Mouse (Mus musculus): ENCODE data around the gene Ltf. TPM values are rescaled to one million over a fixed set of nuclear protein-coding genes. Genes with fewer than 3 reads are reported as not detected.

Ltf gene
- polyA plus RNA-seq, 1 experiment from 2014 or later, result 8.3 TPM

DNA sequence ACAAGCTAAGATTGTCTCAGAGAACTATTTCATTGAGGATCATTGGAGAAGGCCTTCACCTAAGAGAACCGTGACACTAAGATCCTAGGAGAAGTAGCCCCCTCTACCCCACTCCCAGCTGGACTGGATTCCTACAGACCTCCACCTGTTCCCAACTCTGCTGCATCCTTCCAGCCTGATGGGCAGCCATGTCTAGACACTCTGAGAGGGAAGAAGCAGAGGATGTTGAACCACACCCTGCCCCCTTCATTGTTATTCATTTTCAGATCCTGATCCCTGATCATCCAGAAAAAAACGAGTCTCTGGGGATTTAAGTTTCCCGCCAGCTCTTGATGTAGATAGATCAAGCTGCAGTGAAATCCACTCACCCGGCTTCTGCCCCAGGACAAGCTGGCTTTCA is 53.9 kb downstream of the Ltf start:
- 77% methylated on average over 4 of the region's 4 CpGs for WGBS
- H3K9ac ChIP-seq (ENCODE audit: low read depth, low read length), result no peak overlapping the region
- no peaks in the 10 kb centered on the region for H3K27me3 ChIP-seq (replicated peaks; ENCODE audit: control insufficient read depth, insufficient read depth, low read length)
- no peak overlapping the region for H3K4me2 ChIP-seq (replicated peaks; ENCODE audit: low read depth)
- H3K4me3 ChIP-seq (ENCODE audit: low read depth, low read length), result no peak overlapping the region
- ATAC-seq, result no peak
- no peaks in the 10 kb centered on the region for H3K9me3 ChIP-seq (ENCODE audit: control insufficient read depth)
- H3K36me3 ChIP-seq (ENCODE audit: control insufficient read depth, insufficient read depth), result no peaks in the 10 kb centered on the region
- no peaks in the 10 kb centered on the region for H3K4me1 ChIP-seq (replicated peaks; ENCODE audit: control insufficient read depth, insufficient read depth, low read length)
- TF ChIP-seq CTCF (IDR thresholded peaks at IDR 0.05; ENCODE audit: low read depth), result no peak
- H3K27ac ChIP-seq (ENCODE audit: low read depth, low read length), result no peak overlapping the region

DNA sequence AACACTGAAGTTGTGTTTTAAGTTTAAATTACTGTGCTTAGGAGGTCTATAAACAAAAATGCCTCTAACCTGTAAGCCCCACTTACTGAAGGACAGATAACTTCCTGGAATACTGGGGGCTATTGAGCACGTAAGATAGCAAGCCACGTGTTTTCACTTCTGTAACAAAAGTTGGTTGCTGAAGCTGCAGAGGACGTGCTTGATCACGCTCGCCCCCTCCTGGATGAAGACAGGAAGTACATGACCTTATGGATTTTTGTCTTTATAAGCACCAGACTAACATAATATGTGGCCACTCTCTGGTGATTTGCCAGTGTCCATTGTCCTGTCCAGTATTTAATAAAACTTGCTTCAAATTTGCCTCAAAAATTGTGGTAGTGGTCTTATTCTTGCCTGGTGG is 58.7 kb downstream of the Ltf start:
- ATAC-seq, result no peak
- Histone ChIP-seq H3K9ac (ENCODE audit: low read depth, low read length) (no peak overlapping the region), H3K27ac (ENCODE audit: low read depth, low read length) (no peak overlapping the region), H3K4me2 (replicated peaks; ENCODE audit: low read depth) (no peak overlapping the region), H3K4me1 (replicated peaks; ENCODE audit: control insufficient read depth, insufficient read depth, low read length) (no peaks in the 10 kb centered on the region), H3K27me3 (replicated peaks; ENCODE audit: control insufficient read depth, insufficient read depth, low read length) (no peaks in the 10 kb centered on the region; the same call in 1 of the 2 replicates), H3K4me3 (ENCODE audit: low read depth, low read length) (no peak overlapping the region), H3K9me3 (ENCODE audit: control insufficient read depth) (no peaks in the 10 kb centered on the region), H3K36me3 (ENCODE audit: control insufficient read depth, insufficient read depth) (no peaks in the 10 kb centered on the region)
- peak; percentile 64 for TF ChIP-seq CTCF (IDR thresholded peaks at IDR 0.05; ENCODE audit: low read depth)
- WGBS, result 72% methylated on average over 5 of the region's 5 CpGs

DNA sequence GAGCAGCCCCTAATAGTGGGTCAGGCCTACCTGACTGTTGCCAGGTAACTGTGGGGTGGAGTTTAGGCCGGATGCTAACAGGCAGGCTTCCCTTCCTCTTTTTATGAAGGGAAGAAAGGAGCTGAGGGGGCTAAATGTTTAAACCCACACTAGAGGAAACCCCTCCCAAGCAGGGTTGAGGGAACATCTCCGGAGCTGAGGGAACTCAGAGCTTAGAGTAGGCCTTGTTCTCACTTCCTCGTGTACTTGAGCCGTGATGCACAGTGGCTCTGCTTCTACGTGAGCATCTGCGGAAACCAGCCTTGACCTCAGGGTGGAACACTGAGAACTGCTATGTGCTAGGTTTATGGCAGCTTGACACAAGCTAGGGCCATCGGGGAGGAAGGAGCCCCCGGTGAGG is 61.7 kb downstream of the Ltf start:
- Histone ChIP-seq H3K4me1 (replicated peaks; ENCODE audit: control insufficient read depth, insufficient read depth, low read length) (no peaks in the 10 kb centered on the region), H3K4me3 (ENCODE audit: low read depth, low read length) (no peak overlapping the region), H3K9me3 (ENCODE audit: control insufficient read depth) (no peaks in the 10 kb centered on the region), H3K27ac (ENCODE audit: low read depth, low read length) (no peak overlapping the region), H3K36me3 (ENCODE audit: control insufficient read depth, insufficient read depth) (no peaks in the 10 kb centered on the region), H3K4me2 (replicated peaks; ENCODE audit: low read depth) (no peak overlapping the region), H3K27me3 (replicated peaks; ENCODE audit: control insufficient read depth, insufficient read depth, low read length) (no peaks in the 10 kb centered on the region; the same call in 1 of the 2 replicates), H3K9ac (ENCODE audit: low read depth, low read length) (no peak overlapping the region)
- TF ChIP-seq CTCF (IDR thresholded peaks at IDR 0.05; ENCODE audit: low read depth), result no peak
- WGBS, result 85% methylated on average over 8 of the region's 8 CpGs
- no peak for ATAC-seq

DNA sequence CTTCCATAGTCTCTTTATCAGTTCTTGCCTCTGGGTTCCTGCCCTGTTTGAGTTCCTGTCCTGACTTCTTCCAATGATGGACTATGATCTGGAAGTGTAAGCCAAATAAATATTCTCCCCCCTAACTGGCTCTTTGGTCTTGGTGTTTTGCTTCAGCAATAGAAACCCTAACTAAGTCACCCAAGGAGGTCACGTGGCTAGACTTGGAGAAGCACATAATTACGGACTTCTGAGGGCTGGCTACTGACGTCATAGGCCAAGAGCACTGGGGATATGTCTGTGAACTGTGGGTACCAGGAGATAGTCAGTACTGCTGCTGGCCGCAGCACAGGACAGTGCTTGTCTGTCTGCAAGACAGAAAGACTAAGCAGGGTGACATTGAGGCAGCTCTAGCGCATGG is 62.7 kb downstream of the Ltf start:
- Histone ChIP-seq H3K36me3 (ENCODE audit: control insufficient read depth, insufficient read depth) (no peaks in the 10 kb centered on the region), H3K4me1 (replicated peaks; ENCODE audit: control insufficient read depth, insufficient read depth, low read length) (no peaks in the 10 kb centered on the region), H3K4me2 (replicated peaks; ENCODE audit: low read depth) (no peak overlapping the region), H3K9ac (ENCODE audit: low read depth, low read length) (no peak overlapping the region), H3K4me3 (ENCODE audit: low read depth, low read length) (no peak overlapping the region), H3K27ac (ENCODE audit: low read depth, low read length) (no peak overlapping the region), H3K9me3 (ENCODE audit: control insufficient read depth) (no peaks in the 10 kb centered on the region), H3K27me3 (replicated peaks; ENCODE audit: control insufficient read depth, insufficient read depth, low read length) (no peaks in the 10 kb centered on the region; the same call in 1 of the 2 replicates)
- no peak for TF ChIP-seq CTCF (IDR thresholded peaks at IDR 0.05; ENCODE audit: low read depth)
- 82% methylated on average over 5 of the region's 5 CpGs for WGBS
- no peak for ATAC-seq

DNA sequence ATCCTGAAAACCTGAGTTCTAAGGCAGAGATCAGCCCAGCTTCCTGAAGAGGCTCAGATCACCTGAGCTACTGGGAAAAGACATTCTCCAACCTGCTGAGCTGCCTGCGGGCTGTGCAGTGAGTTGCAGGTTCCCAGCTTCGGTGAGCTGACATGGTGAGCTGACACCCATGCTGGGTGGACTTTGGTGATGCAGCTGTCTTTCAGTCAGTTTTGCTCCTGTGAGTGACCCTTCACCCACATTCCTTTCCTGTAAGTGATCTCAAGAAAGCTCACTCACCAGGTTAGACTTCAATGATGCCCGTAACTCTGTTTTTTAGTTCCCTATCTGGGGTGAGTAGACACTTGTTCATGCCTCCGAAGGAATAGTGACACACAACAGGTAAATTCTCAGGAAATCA is 66.3 kb downstream of the Ltf start:
- WGBS, result 49% methylated on average over 4 of the region's 4 CpGs
- H3K4me2 ChIP-seq (replicated peaks; ENCODE audit: low read depth), result no peak overlapping the region
- H3K36me3 ChIP-seq (ENCODE audit: control insufficient read depth, insufficient read depth), result no peaks in the 10 kb centered on the region
- no peaks in the 10 kb centered on the region for H3K4me1 ChIP-seq (replicated peaks; ENCODE audit: control insufficient read depth, insufficient read depth, low read length)
- no peak for TF ChIP-seq CTCF (IDR thresholded peaks at IDR 0.05; ENCODE audit: low read depth)
- no peak overlapping the region for H3K4me3 ChIP-seq (ENCODE audit: low read depth, low read length)
- H3K9me3 ChIP-seq (ENCODE audit: control insufficient read depth), result no peaks in the 10 kb centered on the region
- H3K9ac ChIP-seq (ENCODE audit: low read depth, low read length), result no peak overlapping the region
- H3K27me3 ChIP-seq (replicated peaks; ENCODE audit: control insufficient read depth, insufficient read depth, low read length), result no peaks in the 10 kb centered on the region; the same call in 1 of the 2 replicates
- no peak for ATAC-seq
- no peak overlapping the region for H3K27ac ChIP-seq (ENCODE audit: low read depth, low read length)

DNA sequence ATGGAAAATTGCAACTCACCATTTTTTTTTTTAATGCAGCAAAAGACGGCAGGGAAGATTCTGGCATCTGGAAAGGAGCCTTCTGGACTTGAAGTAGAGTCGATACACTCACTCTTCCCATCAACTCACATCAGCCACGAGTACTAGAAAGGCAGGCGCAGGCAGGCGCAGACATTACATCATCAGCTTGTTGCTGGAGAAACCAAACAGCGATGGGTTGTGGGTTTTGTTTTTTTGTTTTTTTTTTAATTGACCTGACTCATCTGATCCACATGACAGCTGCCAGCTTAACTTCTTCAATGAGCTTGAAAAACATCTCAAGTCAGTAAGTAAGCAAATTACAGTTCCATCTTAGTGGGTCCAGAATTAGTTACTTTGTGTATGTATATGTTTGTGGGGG is 67.1 kb downstream of the Ltf start:
- no peak overlapping the region for H3K9ac ChIP-seq (ENCODE audit: low read depth, low read length)
- no peaks in the 10 kb centered on the region for H3K36me3 ChIP-seq (ENCODE audit: control insufficient read depth, insufficient read depth)
- WGBS, result 74% methylated on average over 6 of the region's 6 CpGs
- no peak overlapping the region for H3K4me2 ChIP-seq (replicated peaks; ENCODE audit: low read depth)
- H3K27ac ChIP-seq (ENCODE audit: low read depth, low read length), result no peak overlapping the region
- H3K4me1 ChIP-seq (replicated peaks; ENCODE audit: control insufficient read depth, insufficient read depth, low read length), result no peaks in the 10 kb centered on the region
- TF ChIP-seq CTCF (IDR thresholded peaks at IDR 0.05; ENCODE audit: low read depth), result no peak
- no peak for ATAC-seq
- H3K27me3 ChIP-seq (replicated peaks; ENCODE audit: control insufficient read depth, insufficient read depth, low read length), result no peaks in the 10 kb centered on the region; the same call in 1 of the 2 replicates
- H3K9me3 ChIP-seq (ENCODE audit: control insufficient read depth), result no peaks in the 10 kb centered on the region
- no peak overlapping the region for H3K4me3 ChIP-seq (ENCODE audit: low read depth, low read length)
